Mouse (Mus musculus) thymus, adult 2 months (tissue): ENCODE results near the gene Brms1. TPM values are rescaled to one million over a fixed set of nuclear protein-coding genes. Genes with fewer than 3 reads are reported as not detected.

Experiments used
- DNase-seq: peaks from one replicate; pipeline ENCODE4 v3.0.0; 2021
- H3K27ac ChIP-seq: fragments of 200-500 bp; 2 replicates; pipeline ENCODE4 v1.5.1; 2012; ENCODE audit warnings: low read length, control low read depth; ENCODE audit not compliant: control insufficient read depth, insufficient read depth
- H3K27me3 ChIP-seq: fragments of 200-500 bp; 2 replicates; pipeline ENCODE4 v1.6.1; 2012; ENCODE audit warnings: mild to moderate bottlenecking, low read length, moderate library complexity, mixed read lengths; ENCODE audit not compliant: control insufficient read depth, insufficient read depth
- H3K36me3 ChIP-seq: fragments of 200-500 bp; 2 replicates; pipeline ENCODE4 v1.6.1; 2012; ENCODE audit warnings: mild to moderate bottlenecking, low read length, moderate library complexity; ENCODE audit not compliant: control insufficient read depth, insufficient read depth
- H3K4me1 ChIP-seq: fragments of 200-500 bp; replicated peaks from 2 replicates; pipeline ENCODE4 v1.6.1; 2012; ENCODE audit warnings: low read length; ENCODE audit not compliant: control insufficient read depth, insufficient read depth
- H3K4me3 ChIP-seq: fragments of 200-500 bp; 2 replicates; pipeline ENCODE4 v1.5.1; 2012; ENCODE audit warnings: mild to moderate bottlenecking, low read length, control low read depth, moderate library complexity; ENCODE audit not compliant: control insufficient read depth, insufficient read depth
- CTCF ChIP-seq: fragments of 200-500 bp; IDR thresholded peaks from 2 replicates; pipeline ENCODE4 v1.5.1; 2012; ENCODE audit warnings: mild to moderate bottlenecking, control low read depth, low read length, moderate library complexity, borderline replicate concordance; ENCODE audit not compliant: control insufficient read depth, poor library complexity, insufficient read depth; ENCODE audit errors: extremely low read depth
- POLR2A ChIP-seq: fragments of 200-500 bp; IDR thresholded peaks from 2 replicates; pipeline ENCODE4 v1.6.1; 2012; ENCODE audit warnings: mild to moderate bottlenecking, low read length, control low read depth, moderate library complexity; ENCODE audit not compliant: control insufficient read depth, poor library complexity, insufficient read depth; ENCODE audit errors: extremely low read depth
- WGBS: fragments of 180-500 bp; shearing (Covaris S2); methylation state at CpG from one replicate; pipeline ENCODE4 v1.1.7; 2018; 5-methylcytosine and 5-hydroxymethylcytosine counted together
- polyA plus RNA-seq: library from polyadenylated mRNA; depleted of rRNA; stranded (reverse); fragments of >200 nt; gene quantifications from 2 replicates; pipeline ENCODE4 v1.2.3, GENCODE M21; 2012

The Brms1 gene
- polyA plus RNA-seq, 1 experiment = 61.4 TPM

- Histone ChIP-seq H3K36me3 (no peaks in the 10 kb centered on the region), H3K4me1 (peaks cover 24% of the 10 kb centered on the region), H3K27ac (no peak within 1 kb of the TSS), H3K27me3 (no peaks in the 10 kb centered on the region), H3K4me3 (peak within 1 kb of the TSS; percentile 60)
- under 1% methylated on average over 39 of the region's 44 CpGs for WGBS
- DNase-seq = peak; percentile 89
- TF ChIP-seq CTCF = peak; percentile 68; the same call in 1 of the 2 replicates
- TF ChIP-seq POLR2A = peak; percentile 57; the same call in 1 of the 2 replicates
Measured at GRCm38 (mm10) chr19:5038709-5039156, 2.4 kb upstream of the Brms1 start, which contains the start of the genes B4gat1 and AC124502.3. Gene B4gat1 (plus strand): TSS chr19:5038826. Gene AC124502.3 (plus strand): TSS chr19:5038891.

GRCm38 (mm10) chr19:5039301-5040114, 1.6 kb upstream of the Brms1 start:
- no peak for DNase-seq
- WGBS = 25% methylated on average over 41 of the region's 41 CpGs
- Histone ChIP-seq H3K27me3 (no peaks in the 10 kb centered on the region), H3K4me3 (peak overlapping the region; percentile 60), H3K36me3 (no peaks in the 10 kb centered on the region), H3K4me1 (peaks cover 24% of the 10 kb centered on the region), H3K27ac (no peak overlapping the region)
- TF ChIP-seq POLR2A = no peak
- no peak for TF ChIP-seq CTCF

- Histone ChIP-seq H3K4me3 (peak overlapping the region; percentile 81), H3K4me1 (peaks cover 24% of the 10 kb centered on the region), H3K36me3 (peaks cover 4% of the 10 kb centered on the region), H3K27ac (no peak overlapping the region), H3K27me3 (no peaks in the 10 kb centered on the region)
- 3% methylated on average over 16 of the region's 16 CpGs for WGBS
- TF ChIP-seq POLR2A = no peak
- TF ChIP-seq CTCF = no peak
- DNase-seq = no peak
Measured at GRCm38 (mm10) chr19:5041588-5041987, 434 bp downstream of the Brms1 start.

- no peak overlapping the region for H3K4me3 ChIP-seq
- no peak for TF ChIP-seq POLR2A
- TF ChIP-seq CTCF = no peak
- peaks cover 13% of the 10 kb centered on the region for H3K36me3 ChIP-seq
- H3K27ac ChIP-seq = no peak overlapping the region
- no peak for DNase-seq
- H3K4me1 ChIP-seq = peaks cover 7% of the 10 kb centered on the region
- no peaks in the 10 kb centered on the region for H3K27me3 ChIP-seq
- 91% methylated on average over 4 of the region's 4 CpGs for WGBS
Measured at GRCm38 (mm10) chr19:5045531-5045930, 4.4 kb downstream of the Brms1 start.

GRCm38 (mm10) chr19:5048138-5049056, 7.2 kb downstream of the Brms1 start:
- no peak overlapping the region for H3K27ac ChIP-seq
- no peaks in the 10 kb centered on the region for H3K4me1 ChIP-seq
- no peak overlapping the region for H3K4me3 ChIP-seq
- no peak for DNase-seq
- TF ChIP-seq POLR2A = no peak
- 95% methylated on average over 14 of the region's 14 CpGs for WGBS
- H3K27me3 ChIP-seq = no peaks in the 10 kb centered on the region; the same call in 1 of the 2 replicates
- H3K36me3 ChIP-seq = peaks cover 13% of the 10 kb centered on the region

- Histone ChIP-seq H3K27ac (no peak overlapping the region), H3K27me3 (no peaks in the 10 kb centered on the region; the same call in 1 of the 2 replicates), H3K4me1 (no peaks in the 10 kb centered on the region), H3K36me3 (peaks cover 13% of the 10 kb centered on the region), H3K4me3 (no peak overlapping the region)
- no peak for DNase-seq
- TF ChIP-seq CTCF (no peak), POLR2A (no peak)
- WGBS = 96% methylated on average over 6 of the region's 6 CpGs
Measured at GRCm38 (mm10) chr19:5049325-5049724, 8.2 kb downstream of the Brms1 start.
